Mouse (Mus musculus) right cerebral cortex, adult 2 months (tissue): ENCODE measurements around the gene Krt86.

Experiments
- DNase-seq, 2 experiments: peaks; one replicate each; pipeline ENCODE4 v3.0.0; 2021 to 2022; ENCODE audit warnings: low spot score in 2 of 2

Gene Krt86

GRCm38 (mm10) chr15:101472952-101473528 lies at the start of gene Krt86:
TSS of gene Krt86 (plus strand) at chr15:101473478.
- DNase-seq = no peak

GRCm38 (mm10) chr15:101424914-101425313 lies 48.4 kb upstream of the Krt86 start:
- no peak for DNase-seq

DNA sequence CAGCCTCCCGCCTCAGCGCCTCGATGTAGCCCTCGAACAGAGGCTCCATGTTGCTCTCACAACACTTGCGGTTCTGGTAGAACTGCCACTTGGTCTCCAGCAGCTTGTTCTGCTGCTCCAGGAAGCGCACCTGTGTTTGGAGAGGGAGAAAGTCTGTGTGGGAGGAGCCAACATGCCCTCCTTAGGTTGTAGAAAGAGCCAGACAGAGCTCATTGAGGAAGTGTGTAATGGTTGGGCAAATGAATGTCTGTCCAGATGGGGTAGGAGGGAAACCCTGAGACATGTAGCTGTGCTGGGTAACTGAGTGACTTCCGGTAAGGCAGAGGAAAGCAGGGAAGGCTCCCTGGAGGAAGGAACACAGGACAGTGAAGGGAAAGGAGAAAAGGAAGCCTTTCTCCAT lies 36.7 kb upstream of the Krt86 start:
- DNase-seq = no peak

- DNase-seq = no peak
These were observed 34.7 kb upstream of the Krt86 start, which contains the start of gene Krt87 for GRCm38 (mm10) chr15:101438555-101438954. TSS of gene Krt87 (minus strand) at chr15:101438804.

DNA sequence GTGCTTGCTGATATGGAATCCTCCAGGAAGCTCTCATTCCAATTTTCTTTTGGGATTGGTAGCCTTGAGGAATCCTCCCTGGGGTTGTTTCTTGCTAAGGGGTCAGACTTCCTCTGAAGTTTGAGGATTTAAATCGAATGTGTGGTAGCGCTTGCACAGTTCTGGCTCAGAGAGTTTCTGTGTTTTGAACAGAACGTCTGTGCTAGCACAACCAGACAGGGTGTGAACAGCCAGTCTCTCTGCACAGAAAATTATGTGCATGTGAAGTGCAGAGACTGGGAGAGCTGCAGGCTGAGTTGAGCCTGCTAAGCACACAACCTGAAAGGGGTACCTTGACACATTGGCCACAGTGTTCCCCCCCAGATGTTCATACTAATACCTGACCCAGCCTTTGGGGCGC lies 32.4 kb upstream of the Krt86 start:
- DNase-seq = peak in 1 of 2 experiments; percentile 11

GRCm38 (mm10) chr15:101446572-101446971 lies 26.7 kb upstream of the Krt86 start:
- no peak for DNase-seq

DNA sequence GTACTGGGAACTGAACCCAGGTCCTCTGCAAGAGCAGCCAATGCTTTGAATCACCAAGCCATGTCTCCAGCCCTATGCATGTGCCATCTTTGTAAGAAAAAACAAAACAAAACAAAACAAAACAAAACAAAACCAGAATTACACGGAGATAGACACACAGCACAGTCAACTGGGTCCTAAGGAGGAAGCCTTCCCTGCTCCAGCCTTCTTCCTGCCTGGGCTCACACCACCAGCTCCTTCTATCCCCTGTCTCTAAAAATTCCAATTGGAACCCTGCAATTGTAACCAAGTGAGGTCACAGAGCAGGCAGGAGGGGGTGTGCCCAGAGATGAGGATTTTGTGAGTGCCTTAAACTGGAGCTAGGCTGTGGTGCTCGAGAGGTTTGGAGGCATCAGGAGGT lies 25.8 kb upstream of the Krt86 start, which contains the start of gene Krt88:
Krt88 (plus strand) TSS at position 301 of the 400 bp plus-strand sequence.
- no peak for DNase-seq

GRCm38 (mm10) chr15:101453093-101453736 lies 20.1 kb upstream of the Krt86 start:
- DNase-seq = peak; percentile 75 to 79

DNA sequence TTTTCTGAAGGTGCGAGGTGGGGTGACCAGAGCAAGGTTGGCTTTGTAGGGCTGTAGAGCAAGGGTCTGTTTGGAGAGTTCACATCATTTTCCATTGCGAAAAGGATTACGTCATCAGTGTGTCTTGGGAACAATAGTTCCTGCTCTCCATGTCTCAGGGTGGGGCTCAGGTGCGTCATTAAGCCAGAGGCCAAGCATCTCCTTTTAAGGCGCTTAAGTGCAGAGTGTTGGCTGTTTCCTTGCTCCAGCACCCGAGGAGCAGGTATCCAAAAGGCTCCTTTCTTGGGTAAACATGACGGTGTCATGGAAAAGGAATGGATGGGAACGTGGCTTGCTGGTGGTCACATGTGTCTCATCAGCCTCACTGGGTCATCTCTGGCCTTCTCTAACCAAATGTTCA lies 18.5 kb upstream of the Krt86 start:
- DNase-seq = no peak

- no peak for DNase-seq
These were observed 18.0 kb upstream of the Krt86 start for GRCm38 (mm10) chr15:101455292-101455691.

DNA sequence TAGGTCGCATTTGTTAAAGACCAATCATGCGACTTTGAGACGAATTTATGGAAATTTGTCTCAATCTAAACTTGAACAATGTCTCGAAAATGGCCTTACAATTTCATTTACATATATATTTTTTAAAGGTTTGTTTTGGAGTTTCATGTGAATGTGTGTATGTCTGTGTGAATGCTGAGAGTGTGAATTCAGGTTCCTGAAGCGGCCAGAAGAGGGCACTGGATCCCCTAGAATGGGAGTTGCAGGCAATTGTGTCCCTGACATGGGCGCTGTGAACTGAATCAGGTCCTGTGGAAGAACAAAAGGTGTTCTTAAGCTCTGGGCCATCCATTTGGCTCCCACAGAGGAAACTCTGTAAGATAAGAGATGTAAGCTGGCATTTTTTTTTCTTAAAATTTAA lies 17.4 kb upstream of the Krt86 start:
- no peak for DNase-seq

- no peak for DNase-seq
These were observed 14.8 kb upstream of the Krt86 start for GRCm38 (mm10) chr15:101458361-101458930.

DNA sequence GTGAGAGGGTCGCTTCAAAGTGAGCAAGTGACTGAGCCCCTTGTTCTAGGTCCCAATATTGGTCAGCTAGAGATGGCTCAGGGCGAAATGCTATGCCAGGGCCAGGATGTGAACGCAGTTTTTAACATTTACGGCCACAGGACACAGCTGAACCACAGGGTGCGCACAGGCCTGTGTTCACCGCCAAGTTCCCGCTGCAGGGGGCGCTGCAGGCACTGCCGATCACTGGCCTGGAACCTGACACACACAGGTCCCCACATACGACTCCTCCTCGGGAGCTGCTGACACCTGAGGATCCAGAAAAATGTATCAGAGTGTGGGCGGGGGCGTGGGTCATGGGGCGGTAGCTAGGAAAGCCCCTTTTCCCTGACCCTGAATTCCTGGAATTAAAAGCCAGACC lies 14.0 kb upstream of the Krt86 start:
- no peak for DNase-seq

DNA sequence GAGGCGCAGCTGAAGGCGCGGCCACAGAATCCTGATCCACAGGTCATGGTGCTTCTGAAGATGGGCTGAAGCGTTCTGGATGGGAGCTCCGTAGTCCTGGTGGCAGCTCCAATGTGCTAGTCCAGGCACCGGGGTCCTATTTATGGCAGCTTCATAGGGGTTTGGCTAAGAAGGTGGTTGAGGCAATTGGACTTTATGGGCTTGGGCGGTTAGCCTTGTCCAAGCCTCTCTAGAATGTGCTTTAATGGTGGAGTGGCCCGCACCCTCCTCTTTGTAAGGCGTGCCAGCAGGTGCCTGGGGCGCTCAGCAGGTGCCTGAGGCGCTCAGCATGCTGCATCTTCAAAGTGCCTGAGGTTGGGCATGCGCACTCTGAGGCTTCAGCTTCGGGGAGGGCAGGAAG lies 9.6 kb upstream of the Krt86 start, which contains the start of gene Krt81:
Krt81 (minus strand) TSS at position 101 of the 400 bp plus-strand sequence.
- DNase-seq = no peak

DNA sequence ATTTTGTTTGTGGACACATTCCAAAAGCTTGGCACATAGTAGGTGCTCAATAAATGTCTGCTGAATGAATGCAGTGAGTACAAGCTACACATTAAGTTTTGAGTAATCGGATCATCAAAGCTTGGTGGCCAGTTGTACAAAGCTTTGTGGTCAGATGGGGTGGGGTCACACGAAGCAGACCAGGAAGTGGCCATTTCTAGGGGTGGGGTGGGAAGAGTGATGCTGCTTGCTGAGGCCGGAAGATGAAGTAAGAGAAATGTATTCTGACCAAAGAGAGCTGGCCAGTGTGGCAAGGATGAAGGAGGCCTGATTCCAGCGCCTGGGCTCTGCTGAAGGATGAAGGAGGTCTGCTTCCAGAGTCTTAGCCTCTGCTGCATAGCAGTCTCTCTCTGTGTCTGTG lies 4.2 kb upstream of the Krt86 start:
- no peak for DNase-seq

- peak; percentile 47 to 53 for DNase-seq
These were observed 5.9 kb downstream of the Krt86 start for GRCm38 (mm10) chr15:101479007-101479665.

DNA sequence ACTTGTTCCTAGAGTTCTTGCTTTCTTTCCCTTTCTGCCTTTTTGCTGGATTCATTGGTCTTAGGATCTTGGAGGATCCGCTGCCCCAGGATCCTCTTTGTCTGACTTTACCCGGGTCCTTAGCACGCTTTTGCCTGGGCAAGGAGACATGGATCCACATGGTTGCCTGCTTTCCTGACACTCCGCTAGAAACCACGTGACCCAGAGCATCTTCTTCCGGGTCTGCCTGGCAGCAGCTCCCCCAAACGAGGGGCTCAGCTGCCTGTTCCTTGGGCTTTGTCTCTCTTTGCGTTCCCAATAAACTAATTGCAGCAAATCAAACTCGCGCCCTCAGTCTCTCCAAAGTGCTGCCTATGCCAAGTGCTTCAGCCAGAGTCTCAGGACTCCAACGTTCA lies 6.4 kb downstream of the Krt86 start:
- DNase-seq = no peak

- no peak for DNase-seq
These were observed 8.8 kb downstream of the Krt86 start for GRCm38 (mm10) chr15:101482056-101482455.

DNA sequence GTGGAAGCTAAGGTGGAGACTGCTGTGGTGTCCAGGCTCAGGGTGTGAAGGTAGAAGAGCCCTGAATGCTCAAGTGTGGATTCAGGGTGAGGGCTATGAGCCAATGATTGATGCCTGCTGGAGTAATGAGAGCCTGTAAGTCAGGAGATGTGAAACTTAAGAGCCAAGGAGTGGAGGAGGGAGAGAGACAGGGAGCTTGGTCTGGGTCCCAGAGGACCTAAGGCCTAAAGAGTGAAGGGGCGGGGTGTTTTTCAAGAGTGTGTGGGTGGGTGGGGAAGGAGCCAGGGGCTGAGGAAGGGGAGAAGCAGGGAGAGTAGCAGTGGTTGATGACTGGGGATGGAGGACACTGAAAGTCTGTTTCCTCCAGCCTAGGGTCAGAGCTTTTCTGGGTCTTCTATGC lies 10.4 kb downstream of the Krt86 start:
- no peak for DNase-seq

DNA sequence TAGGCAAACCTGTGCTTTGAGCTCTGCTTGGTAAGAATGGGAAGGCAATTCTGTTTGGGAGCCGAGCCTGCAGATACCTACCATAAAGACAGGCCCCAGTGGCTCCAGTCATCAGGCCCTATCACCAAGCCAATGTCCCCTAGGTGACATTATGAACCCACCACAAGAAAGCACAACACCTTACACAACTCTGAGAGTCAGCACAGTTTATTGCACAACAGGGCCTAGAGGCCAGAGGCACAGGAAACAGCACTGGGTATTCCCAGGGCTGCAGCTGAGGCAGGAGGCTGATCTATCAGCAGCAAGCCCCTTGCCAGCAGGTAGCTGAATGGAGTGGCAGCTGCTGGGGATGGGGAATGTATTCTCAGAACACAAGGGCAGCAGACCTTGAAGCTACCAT lies 11.7 kb downstream of the Krt86 start:
- DNase-seq = no peak

DNA sequence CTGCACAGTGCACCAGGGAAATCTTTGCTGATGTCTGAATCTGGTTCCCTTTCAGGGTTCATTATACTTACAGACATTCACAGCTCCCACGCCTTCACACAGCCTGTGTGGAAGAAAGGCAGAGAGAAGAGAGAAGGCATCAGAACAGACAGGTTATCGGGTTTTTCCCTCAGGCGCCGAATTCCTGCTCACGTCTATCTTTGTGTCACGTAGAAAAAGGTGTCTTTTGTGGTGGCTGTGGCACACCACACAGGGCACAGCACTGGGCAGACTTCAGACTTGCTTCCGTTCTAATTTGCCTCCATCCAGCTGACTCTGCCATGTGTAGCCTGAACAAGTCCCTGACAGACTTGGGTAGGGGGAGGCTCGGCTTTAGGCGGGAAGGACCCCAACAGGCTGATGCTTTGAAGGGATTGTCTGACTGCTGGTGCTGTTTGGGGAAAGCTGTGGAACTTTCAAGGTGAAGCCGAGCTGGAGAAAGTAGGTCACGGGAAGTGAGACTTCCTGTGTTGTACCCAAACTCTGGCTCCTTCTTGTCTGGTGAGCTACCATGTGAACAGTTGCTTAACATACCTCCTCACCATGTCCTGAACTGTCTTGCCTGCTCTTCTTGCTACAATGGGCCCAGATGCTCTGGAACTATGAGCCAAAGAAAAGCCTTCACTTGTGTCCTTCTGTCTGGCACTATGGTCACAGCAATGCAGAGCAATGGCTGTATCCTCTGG lies 12.8 kb downstream of the Krt86 start:
- DNase-seq = peak; percentile 56

- DNase-seq = no peak
These were observed 18.2 kb downstream of the Krt86 start, which contains the start of gene Krt83 for GRCm38 (mm10) chr15:101491431-101491830. TSS of gene Krt83 (minus strand) at chr15:101491512.
